Mouse (Mus musculus): Measurements from ENCODE around the gene Hist1h2bj.

GRCm38 (mm10) chr13:21995331-21995914 lies 47.6 kb upstream of the Hist1h2bj start:
- TF ChIP-seq POLR2A (IDR thresholded peaks at IDR 0.05; ENCODE audit: control insufficient read depth in 1 of 2, insufficient read depth in 1 of 2, low read depth in 1 of 2, low read length in 2 of 2, poor library complexity in 1 of 2) (no peak), MEF2A (IDR thresholded peaks at IDR 0.05; ENCODE audit: extremely low read depth, insufficient replicate concordance, low read depth, low read length, poor library complexity, severe bottlenecking) (no peak), CTCF (IDR thresholded peaks at IDR 0.05 in 2 of 3, conservative IDR thresholded peaks at IDR 0.05 in 1 of 3; ENCODE audit: control insufficient read depth in 1 of 3, insufficient read depth in 1 of 3, low read depth in 2 of 3, low read length in 3 of 3, poor library complexity in 1 of 3, severe bottlenecking in 1 of 3) (peak in 1 of 3 experiments; percentile 23; a peak in 3 of 6 replicates), CHD1 (IDR thresholded peaks at IDR 0.05; ENCODE audit: low read depth, low read length) (no peak), EP300 (IDR thresholded peaks at IDR 0.05; ENCODE audit: low read depth in 1 of 2, low read length in 2 of 2) (no peak)

All from MEL (cell line).